Mouse (Mus musculus): ENCODE data around the gene Slc22a13. TPM values are rescaled to one million over a fixed set of nuclear protein-coding genes. Genes with fewer than 3 reads are reported as not detected.
A peak's percentile ranks its signal among the peaks of the same experiment; 100 is the strongest.

The Slc22a13 gene
- polyA plus RNA-seq, 1 experiment from 2014 or later, result 45.6 TPM

- no peaks in the 10 kb centered on the region for H3K36me3 ChIP-seq (ENCODE audit: insufficient read depth, low read length)
- no peaks in the 10 kb centered on the region for H3K4me1 ChIP-seq (replicated peaks; ENCODE audit: insufficient read depth, low read length)
- H3K27me3 ChIP-seq (ENCODE audit: insufficient read depth, low read length), result no peaks in the 10 kb centered on the region
- 23% methylated on average over 3 of the region's 3 CpGs for WGBS
- no peak overlapping the region for H3K9ac ChIP-seq (ENCODE audit: low read depth, low read length)
- H3K9me3 ChIP-seq (replicated peaks; ENCODE audit: low read length), result no peaks in the 10 kb centered on the region
- no peak overlapping the region for H3K27ac ChIP-seq
- no peak overlapping the region for H3K4me2 ChIP-seq (ENCODE audit: low read length)
- TF ChIP-seq CTCF (IDR thresholded peaks at IDR 0.05; ENCODE audit: low read depth), result no peak
- no peak overlapping the region for H3K4me3 ChIP-seq (replicated peaks; ENCODE audit: low read depth, low read length)
- ATAC-seq (replicated peaks; ENCODE audit: low FRiP score, low read depth) (no peak), DNase-seq (ENCODE audit: low spot score) (peak; percentile 52)
Measured at GRCm38 (mm10) chr9:119181241-119181728, 27.6 kb downstream of the Slc22a13 start.

- Histone ChIP-seq H3K36me3 (ENCODE audit: insufficient read depth, low read length) (no peaks in the 10 kb centered on the region), H3K4me3 (replicated peaks; ENCODE audit: low read depth, low read length) (no peak overlapping the region), H3K27me3 (ENCODE audit: insufficient read depth, low read length) (no peaks in the 10 kb centered on the region), H3K9me3 (replicated peaks; ENCODE audit: low read length) (no peaks in the 10 kb centered on the region), H3K9ac (ENCODE audit: low read depth, low read length) (no peak overlapping the region), H3K27ac (no peak overlapping the region), H3K4me1 (replicated peaks; ENCODE audit: insufficient read depth, low read length) (no peaks in the 10 kb centered on the region), H3K4me2 (ENCODE audit: low read length) (no peak overlapping the region)
- ATAC-seq (replicated peaks; ENCODE audit: low FRiP score, low read depth) (no peak), DNase-seq (ENCODE audit: low spot score) (no peak)
- TF ChIP-seq CTCF (IDR thresholded peaks at IDR 0.05; ENCODE audit: low read depth), result no peak
- 87% methylated on average over 11 of the region's 11 CpGs for WGBS
Measured at GRCm38 (mm10) chr9:119179292-119179691, 29.6 kb downstream of the Slc22a13 start.

- ATAC-seq (replicated peaks; ENCODE audit: low FRiP score, low read depth), result no peak
- WGBS, result 73% methylated on average over 2 of the region's 2 CpGs
- H3K9me3 ChIP-seq (replicated peaks; ENCODE audit: low read length), result no peaks in the 10 kb centered on the region
- no peak overlapping the region for H3K4me3 ChIP-seq (replicated peaks; ENCODE audit: low read depth, low read length)
- no peaks in the 10 kb centered on the region for H3K4me1 ChIP-seq (replicated peaks; ENCODE audit: insufficient read depth, low read length)
- H3K9ac ChIP-seq (ENCODE audit: low read depth, low read length), result no peak overlapping the region
- no peak for TF ChIP-seq CTCF (IDR thresholded peaks at IDR 0.05; ENCODE audit: low read depth)
- no peak overlapping the region for H3K4me2 ChIP-seq (ENCODE audit: low read length)
- DNase-seq (ENCODE audit: low spot score), result no peak
- H3K27ac ChIP-seq, result no peak overlapping the region
- no peaks in the 10 kb centered on the region for H3K27me3 ChIP-seq (ENCODE audit: insufficient read depth, low read length)
- no peaks in the 10 kb centered on the region for H3K36me3 ChIP-seq (ENCODE audit: insufficient read depth, low read length)
Measured at GRCm38 (mm10) chr9:119167608-119168007, 41.3 kb downstream of the Slc22a13 start.

GRCm38 (mm10) chr9:119165548-119165947, 43.4 kb downstream of the Slc22a13 start:
- ATAC-seq (replicated peaks; ENCODE audit: low FRiP score, low read depth) (peak; percentile 67; the same call in 1 of the 2 replicates), DNase-seq (ENCODE audit: low spot score) (no peak)
- no peaks in the 10 kb centered on the region for H3K9me3 ChIP-seq (replicated peaks; ENCODE audit: low read length)
- WGBS, result 81% methylated on average over 6 of the region's 6 CpGs
- H3K36me3 ChIP-seq (ENCODE audit: insufficient read depth, low read length), result no peaks in the 10 kb centered on the region
- H3K27ac ChIP-seq, result no peak overlapping the region
- no peak overlapping the region for H3K4me2 ChIP-seq (ENCODE audit: low read length)
- no peaks in the 10 kb centered on the region for H3K4me1 ChIP-seq (replicated peaks; ENCODE audit: insufficient read depth, low read length)
- H3K9ac ChIP-seq (ENCODE audit: low read depth, low read length), result no peak overlapping the region
- H3K4me3 ChIP-seq (replicated peaks; ENCODE audit: low read depth, low read length), result no peak overlapping the region
- no peak for TF ChIP-seq CTCF (IDR thresholded peaks at IDR 0.05; ENCODE audit: low read depth)
- H3K27me3 ChIP-seq (ENCODE audit: insufficient read depth, low read length), result no peaks in the 10 kb centered on the region

GRCm38 (mm10) chr9:119164743-119165142, 44.2 kb downstream of the Slc22a13 start:
- DNase-seq (ENCODE audit: low spot score), result peak; percentile 10
- peak; percentile 57; the same call in 1 of the 2 replicates for ATAC-seq (replicated peaks; ENCODE audit: low FRiP score, low read depth)
- Histone ChIP-seq H3K4me2 (ENCODE audit: low read length) (no peak overlapping the region), H3K9ac (ENCODE audit: low read depth, low read length) (no peak overlapping the region), H3K4me3 (replicated peaks; ENCODE audit: low read depth, low read length) (no peak overlapping the region), H3K36me3 (ENCODE audit: insufficient read depth, low read length) (no peaks in the 10 kb centered on the region), H3K27ac (no peak overlapping the region), H3K4me1 (replicated peaks; ENCODE audit: insufficient read depth, low read length) (no peaks in the 10 kb centered on the region), H3K9me3 (replicated peaks; ENCODE audit: low read length) (no peaks in the 10 kb centered on the region), H3K27me3 (ENCODE audit: insufficient read depth, low read length) (no peaks in the 10 kb centered on the region)
- TF ChIP-seq CTCF (IDR thresholded peaks at IDR 0.05; ENCODE audit: low read depth), result no peak
- WGBS, result 84% methylated on average over 7 of the region's 7 CpGs

GRCm38 (mm10) chr9:119160689-119161088, 48.2 kb downstream of the Slc22a13 start:
- Histone ChIP-seq H3K4me2 (ENCODE audit: low read length) (no peak overlapping the region), H3K4me1 (replicated peaks; ENCODE audit: insufficient read depth, low read length) (no peaks in the 10 kb centered on the region), H3K4me3 (replicated peaks; ENCODE audit: low read depth, low read length) (no peak overlapping the region), H3K27me3 (ENCODE audit: insufficient read depth, low read length) (no peaks in the 10 kb centered on the region), H3K9ac (ENCODE audit: low read depth, low read length) (no peak overlapping the region), H3K36me3 (ENCODE audit: insufficient read depth, low read length) (no peaks in the 10 kb centered on the region), H3K9me3 (replicated peaks; ENCODE audit: low read length) (no peaks in the 10 kb centered on the region), H3K27ac (peak overlapping the region; percentile 50)
- ATAC-seq (replicated peaks; ENCODE audit: low FRiP score, low read depth) (peak; percentile 37; the same call in 1 of the 2 replicates), DNase-seq (ENCODE audit: low spot score) (no peak)
- WGBS, result 74% methylated on average over 3 of the region's 3 CpGs
- TF ChIP-seq CTCF (IDR thresholded peaks at IDR 0.05; ENCODE audit: low read depth), result no peak

GRCm38 (mm10) chr9:119158861-119159260, 50.0 kb downstream of the Slc22a13 start, which contains the start of gene Gm47289:
Gene Gm47289 (plus strand): TSS chr9:119159161.
- Histone ChIP-seq H3K4me2 (ENCODE audit: low read length) (no peak within 1 kb of the TSS), H3K27ac (no peak within 1 kb of the TSS), H3K9me3 (replicated peaks; ENCODE audit: low read length) (no peaks in the 10 kb centered on the region), H3K36me3 (ENCODE audit: insufficient read depth, low read length) (no peaks in the 10 kb centered on the region), H3K4me3 (replicated peaks; ENCODE audit: low read depth, low read length) (no peak within 1 kb of the TSS), H3K9ac (ENCODE audit: low read depth, low read length) (no peak within 1 kb of the TSS), H3K27me3 (ENCODE audit: insufficient read depth, low read length) (no peaks in the 10 kb centered on the region), H3K4me1 (replicated peaks; ENCODE audit: insufficient read depth, low read length) (no peaks in the 10 kb centered on the region)
- ATAC-seq (replicated peaks; ENCODE audit: low FRiP score, low read depth), result no peak
- no peak for TF ChIP-seq CTCF (IDR thresholded peaks at IDR 0.05; ENCODE audit: low read depth)
- DNase-seq (ENCODE audit: low spot score), result no peak
- 40% methylated on average over 4 of the region's 4 CpGs for WGBS

Measured in kidney, postnatal 0 days (tissue).